Mouse (Mus musculus) megakaryocyte, embryonic 14.5 days (primary cell): ENCODE data around the gene Ccnb1. TPM values are rescaled to one million over a fixed set of nuclear protein-coding genes. Genes with fewer than 3 reads are reported as not detected.
"Not testable (repeated sequence)": the region's sequence is repeated elsewhere in the genome, so short reads cannot be mapped to it uniquely, and the experiment has no call there.

ENCODE experiments used
- H3K27me3 ChIP-seq: replicated peaks from 2 replicates; pipeline ENCODE3; 2012; ENCODE audit warnings: inconsistent platforms
- H3K36me3 ChIP-seq: replicated peaks from 2 replicates; pipeline ENCODE3; 2012; ENCODE audit warnings: low read length, inconsistent platforms, mixed read lengths
- H3K4me1 ChIP-seq: 2 replicates; pipeline ENCODE4 v1.6.1; 2012; ENCODE audit warnings: inconsistent platforms
- H3K4me3 ChIP-seq: replicated peaks from 2 replicates; pipeline ENCODE3; 2012; ENCODE audit warnings: moderate library complexity, mild to moderate bottlenecking, inconsistent platforms
- H3K9me3 ChIP-seq: 2 replicates; pipeline ENCODE4 v1.6.1; 2012; ENCODE audit warnings: inconsistent platforms
- FLI1 ChIP-seq: IDR thresholded peaks from 2 replicates; pipeline ENCODE4 v1.6.1; 2012; ENCODE audit warnings: low read length, inconsistent platforms, mixed read lengths
- GATA1 ChIP-seq: IDR thresholded peaks from 3 replicates; pipeline ENCODE4 v1.6.1; 2012; ENCODE audit warnings: mixed read lengths, low read length, inconsistent platforms, borderline replicate concordance
- polyA plus RNA-seq: library from polyadenylated mRNA; stranded (reverse); fragments of >175 nt; gene quantifications from 2 replicates; pipeline ENCODE4 v1.2.3, GENCODE M21; 2012; ENCODE audit warnings: low replicate concordance; ENCODE audit not compliant: insufficient read depth

Ccnb1 gene
- polyA plus RNA-seq, 1 experiment = 3.9 TPM

GRCm38 (mm10) chr13:100744036-100744744 lies 42.2 kb downstream of the Ccnb1 start, which contains the start of gene Mrps36:
TSS of gene Mrps36 (minus strand) at chr13:100744659.
- Histone ChIP-seq H3K4me3 (peak within 1 kb of the TSS; percentile 93), H3K4me1 (peaks cover 36% of the 10 kb centered on the region), H3K36me3 (peaks cover 21% of the 10 kb centered on the region), H3K9me3 (no peaks in the 10 kb centered on the region), H3K27me3 (no peaks in the 10 kb centered on the region)
- TF ChIP-seq FLI1 (no peak), GATA1 (no peak)

GRCm38 (mm10) chr13:100743346-100744035 lies 42.9 kb downstream of the Ccnb1 start:
- Histone ChIP-seq H3K9me3 (no peaks in the 10 kb centered on the region), H3K36me3 (peaks cover 28% of the 10 kb centered on the region), H3K27me3 (no peaks in the 10 kb centered on the region), H3K4me3 (peak overlapping the region; percentile 93), H3K4me1 (peaks cover 36% of the 10 kb centered on the region)
- TF ChIP-seq FLI1 (no peak), GATA1 (no peak; the same call in 2 of the 3 replicates)

GRCm38 (mm10) chr13:100742831-100743230 lies 43.5 kb downstream of the Ccnb1 start:
- no peaks in the 10 kb centered on the region for H3K9me3 ChIP-seq
- peaks cover 36% of the 10 kb centered on the region for H3K4me1 ChIP-seq
- H3K36me3 ChIP-seq = peaks cover 34% of the 10 kb centered on the region
- TF ChIP-seq GATA1 = no peak
- TF ChIP-seq FLI1 = no peak
- peak overlapping the region; percentile 73 for H3K4me3 ChIP-seq
- H3K27me3 ChIP-seq = no peaks in the 10 kb centered on the region

GRCm38 (mm10) chr13:100732756-100733155 lies 53.6 kb downstream of the Ccnb1 start:
- no peaks in the 10 kb centered on the region for H3K27me3 ChIP-seq
- H3K4me1 ChIP-seq = peaks cover 18% of the 10 kb centered on the region
- H3K9me3 ChIP-seq = no peaks in the 10 kb centered on the region
- TF ChIP-seq GATA1 = no peak
- no peak for TF ChIP-seq FLI1
- no peak overlapping the region for H3K4me3 ChIP-seq
- H3K36me3 ChIP-seq = peaks cover 34% of the 10 kb centered on the region

GRCm38 (mm10) chr13:100731462-100732046 lies 54.8 kb downstream of the Ccnb1 start:
- H3K4me1 ChIP-seq = peaks cover 26% of the 10 kb centered on the region
- H3K36me3 ChIP-seq = peaks cover 39% of the 10 kb centered on the region
- H3K4me3 ChIP-seq = peak overlapping the region; percentile 96
- not testable (repeated sequence) for H3K9me3 ChIP-seq, H3K27me3 ChIP-seq

- Histone ChIP-seq H3K4me1 (peaks cover 31% of the 10 kb centered on the region), H3K4me3 (peak within 1 kb of the TSS; percentile 96), H3K27me3 (no peaks in the 10 kb centered on the region), H3K36me3 (peaks cover 38% of the 10 kb centered on the region), H3K9me3 (no peaks in the 10 kb centered on the region)
- no peak for TF ChIP-seq GATA1
- peak; percentile 93 for TF ChIP-seq FLI1
Observed at GRCm38 (mm10) chr13:100730861-100731176, 55.6 kb downstream of the Ccnb1 start, which contains the start of gene Cdk7. TSS of gene Cdk7 (minus strand) at chr13:100730939.

- H3K27me3 ChIP-seq = no peaks in the 10 kb centered on the region
- H3K4me3 ChIP-seq = peak overlapping the region; percentile 96
Observed at GRCm38 (mm10) chr13:100730153-100730860, 56.1 kb downstream of the Ccnb1 start.

More at GRCm38 (mm10) chr13:100730153-100730860, 56.1 kb downstream of the Ccnb1 start:
- Histone ChIP-seq H3K4me1 (peaks cover 35% of the 10 kb centered on the region), H3K9me3 (no peaks in the 10 kb centered on the region), H3K36me3 (peaks cover 42% of the 10 kb centered on the region)
- TF ChIP-seq GATA1 = no peak
- no peak for TF ChIP-seq FLI1

Other genes with a start within 250 kb of the Ccnb1 start
- not detected in 2 replicates for gene Ocln, start 233.9 kb downstream of the Ccnb1 start, polyA plus RNA-seq
- 0.27 TPM in 1 of 2 replicates, not detected in the other for gene Marveld2, start 169.6 kb downstream of the Ccnb1 start, polyA plus RNA-seq
- 1.8 and 21.1 TPM in 2 replicates for gene Ak6, start 135.6 kb downstream of the Ccnb1 start, polyA plus RNA-seq
- 13.2 and 17.2 TPM in 2 replicates for gene Rad17, start 135.5 kb downstream of the Ccnb1 start, polyA plus RNA-seq
- 2.6 and 10.8 TPM in 2 replicates for gene Taf9, start 135.0 kb downstream of the Ccnb1 start, polyA plus RNA-seq
- gene Ccdc125, start 116.9 kb downstream of the Ccnb1 start, polyA plus RNA-seq = 0.47 TPM in 1 of 2 replicates, not detected in the other
- gene Cdk7, start 55.6 kb downstream of the Ccnb1 start, polyA plus RNA-seq = 15.0 and 19.6 TPM in 2 replicates
- gene Mrps36, start 41.9 kb downstream of the Ccnb1 start, polyA plus RNA-seq = 44.4 and 117 TPM in 2 replicates
- 9.2 TPM in 1 of 2 replicates, not detected in the other for gene Cenph, start 10.7 kb downstream of the Ccnb1 start, polyA plus RNA-seq
- gene Slc30a5, start 46.9 kb upstream of the Ccnb1 start, polyA plus RNA-seq = 2.0 and 2.3 TPM in 2 replicates